Mouse (Mus musculus) limb, embryonic 10.5 days (tissue): ENCODE data around the gene Ap2m1. TPM values are rescaled to one million over a fixed set of nuclear protein-coding genes. Genes with fewer than 3 reads are reported as not detected.
"Not testable (repeated sequence)": the region's sequence is repeated elsewhere in the genome, so short reads cannot be mapped to it uniquely, and the experiment has no call there.

ENCODE experiments used
- DNase-seq: peaks from one replicate; pipeline ENCODE4 v3.0.0-alpha.2; 2017; ENCODE audit warnings: low spot score
- H3K27ac ChIP-seq: fragments of 300-500 bp; sonication (generic); 2 replicates; pipeline ENCODE4 v1.5.1; 2016; ENCODE audit warnings: mild to moderate bottlenecking
- H3K27me3 ChIP-seq: fragments of 300-500 bp; sonication (generic); 2 replicates; pipeline ENCODE4 v1.6.1; 2016; ENCODE audit warnings: low read depth, mild to moderate bottlenecking; ENCODE audit not compliant: poor library complexity, severe bottlenecking
- H3K36me3 ChIP-seq: fragments of 300-500 bp; sonication (generic); 2 replicates; pipeline ENCODE4 v1.6.1; 2016; ENCODE audit warnings: mild to moderate bottlenecking, moderate library complexity
- H3K4me1 ChIP-seq: fragments of 300-500 bp; sonication (generic); 2 replicates; pipeline ENCODE4 v1.6.1; 2016
- H3K4me3 ChIP-seq: fragments of 300-500 bp; sonication (generic); 2 replicates; pipeline ENCODE4 v1.5.1; 2016; ENCODE audit warnings: mild to moderate bottlenecking, moderate library complexity
- H3K9me3 ChIP-seq: fragments of 300-500 bp; sonication (generic); replicated peaks from 2 replicates; pipeline ENCODE4 v1.6.1; 2016; ENCODE audit warnings: mild to moderate bottlenecking
- WGBS: fragments of 180-500 bp; shearing (Covaris S2); methylation state at CpG from one replicate; pipeline ENCODE4 v1.1.7; 2016; 5-methylcytosine and 5-hydroxymethylcytosine counted together
- polyA plus RNA-seq: library from polyadenylated mRNA; unstranded; fragments of >200 nt; fragmentation: Nextera tagmentation; extraction: Ambion mirVana; gene quantifications from 2 replicates; pipeline ENCODE4 v1.2.1, GENCODE M21; 2016

Ap2m1 gene
- 536 and 586 TPM in 2 replicates for polyA plus RNA-seq

GRCm38 (mm10) chr16:20535296-20536080, at the start of gene Ap2m1:
Gene Ap2m1, plus strand, starts transcription at chr16:20535478.
- H3K27me3 ChIP-seq = no peaks in the 10 kb centered on the region
- DNase-seq = peak; percentile 95
- H3K9me3 ChIP-seq = no peaks in the 10 kb centered on the region
- H3K4me3 ChIP-seq = peak within 1 kb of the TSS; percentile 72
- peak within 1 kb of the TSS; percentile 90 for H3K27ac ChIP-seq
- H3K36me3 ChIP-seq = peaks cover 67% of the 10 kb centered on the region
- under 1% methylated on average over 52 of the region's 52 CpGs for WGBS
- H3K4me1 ChIP-seq = peaks cover 26% of the 10 kb centered on the region

DNA sequence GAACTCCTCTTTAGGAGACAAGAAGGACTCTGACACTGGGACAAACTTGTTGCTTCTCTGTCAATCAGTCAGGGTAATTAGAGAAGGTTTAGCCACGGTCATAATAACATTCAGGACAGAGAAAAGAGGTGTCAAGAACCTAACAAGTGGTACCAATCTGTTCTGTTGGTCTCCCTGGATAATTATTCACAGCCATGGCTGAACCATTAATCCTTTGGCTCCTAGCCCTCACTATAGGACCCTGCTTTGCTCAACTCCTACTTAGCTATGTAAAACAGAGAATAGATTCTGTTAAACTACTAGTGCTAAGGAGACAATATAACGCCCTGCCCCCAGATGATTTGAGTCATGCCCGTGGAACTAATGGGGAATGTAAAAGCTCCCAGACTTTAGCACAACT, 49.2 kb upstream of the Ap2m1 start:
- no peak overlapping the region for H3K27ac ChIP-seq
- H3K27me3 ChIP-seq = no peaks in the 10 kb centered on the region
- no peaks in the 10 kb centered on the region for H3K4me1 ChIP-seq
- DNase-seq = no peak
- WGBS = 67% methylated on average over 3 of the region's 3 CpGs
- H3K4me3 ChIP-seq = no peak overlapping the region
- no peaks in the 10 kb centered on the region for H3K36me3 ChIP-seq
- no peaks in the 10 kb centered on the region for H3K9me3 ChIP-seq

GRCm38 (mm10) chr16:20488151-20488550, 47.1 kb upstream of the Ap2m1 start:
- Histone ChIP-seq H3K27ac (no peak overlapping the region), H3K27me3 (no peaks in the 10 kb centered on the region), H3K9me3 (no peaks in the 10 kb centered on the region), H3K36me3 (no peaks in the 10 kb centered on the region), H3K4me3 (no peak overlapping the region), H3K4me1 (no peaks in the 10 kb centered on the region)
- 84% methylated on average over 1 of the region's 1 CpGs for WGBS
- DNase-seq = no peak

DNA sequence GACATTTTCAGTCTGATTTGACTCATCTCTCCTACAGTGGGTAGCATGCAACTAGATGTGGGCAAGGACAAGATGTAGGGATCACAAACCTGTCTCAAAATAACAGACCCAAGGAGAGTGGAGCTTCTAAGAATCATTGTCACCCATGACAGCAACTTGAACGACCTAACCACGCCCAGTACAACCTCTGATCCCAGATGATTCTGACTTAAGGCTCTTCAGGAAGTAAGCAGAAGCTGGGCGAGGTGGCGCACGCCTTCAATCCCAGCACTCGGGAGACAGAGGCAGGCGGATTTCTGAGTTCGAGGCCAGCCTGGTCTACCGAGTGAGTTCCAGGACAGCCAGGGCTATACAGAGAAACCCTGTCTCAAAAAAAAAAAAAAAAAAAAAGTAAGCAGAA, 46.5 kb upstream of the Ap2m1 start:
- H3K27ac ChIP-seq, H3K9me3 ChIP-seq, H3K36me3 ChIP-seq, H3K4me1 ChIP-seq, DNase-seq, H3K4me3 ChIP-seq, H3K27me3 ChIP-seq: not testable (repeated sequence)
- 82% methylated on average over 9 of the region's 9 CpGs for WGBS

DNA sequence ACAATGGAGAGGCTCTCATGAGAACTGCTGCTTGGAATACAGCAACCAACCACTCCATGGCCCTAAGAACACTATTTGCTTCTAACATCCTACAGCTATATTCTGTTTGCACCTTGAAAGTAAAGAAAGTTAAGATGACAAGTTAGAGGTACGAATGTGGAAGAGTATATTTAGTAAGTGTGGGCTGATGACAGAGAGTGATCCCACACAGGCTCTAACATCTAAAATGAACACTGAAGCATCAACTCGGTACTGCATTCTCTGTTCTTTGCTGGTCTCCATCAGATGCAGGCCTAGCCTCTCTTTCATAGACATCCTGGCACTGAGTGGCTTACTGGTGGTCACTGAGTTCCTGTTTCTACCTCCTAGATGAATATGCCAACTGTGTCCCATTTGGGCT, 46.0 kb upstream of the Ap2m1 start:
- Histone ChIP-seq H3K9me3 (no peaks in the 10 kb centered on the region), H3K27ac (no peak overlapping the region), H3K4me1 (no peaks in the 10 kb centered on the region), H3K36me3 (no peaks in the 10 kb centered on the region), H3K27me3 (no peaks in the 10 kb centered on the region), H3K4me3 (no peak overlapping the region)
- WGBS = 84% methylated on average over 2 of the region's 2 CpGs
- no peak for DNase-seq

DNA sequence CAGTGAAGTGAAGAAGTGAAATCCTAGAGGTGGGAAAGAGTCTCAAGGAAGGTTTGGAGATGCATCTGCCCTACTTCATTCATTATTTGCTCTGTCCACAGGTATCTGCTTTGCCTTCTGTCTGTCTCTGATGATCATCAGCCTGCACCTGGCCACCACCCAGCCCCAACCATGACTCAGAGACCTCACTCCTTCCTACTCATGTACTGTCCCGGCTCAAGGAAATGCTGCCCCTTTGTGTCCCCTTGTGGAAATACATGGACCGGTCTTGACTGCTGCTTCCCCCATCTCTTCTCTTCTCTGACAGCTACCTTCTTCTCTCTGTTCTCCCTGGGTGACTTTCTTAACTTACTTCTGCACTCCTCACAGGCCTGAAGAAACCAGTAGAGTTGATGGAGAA, 44.7 kb upstream of the Ap2m1 start:
- no peak for DNase-seq
- H3K27me3 ChIP-seq = no peaks in the 10 kb centered on the region
- H3K4me3 ChIP-seq = no peak overlapping the region
- 54% methylated on average over 2 of the region's 2 CpGs for WGBS
- H3K4me1 ChIP-seq = no peaks in the 10 kb centered on the region
- no peak overlapping the region for H3K27ac ChIP-seq
- no peaks in the 10 kb centered on the region for H3K36me3 ChIP-seq
- no peaks in the 10 kb centered on the region for H3K9me3 ChIP-seq

GRCm38 (mm10) chr16:20491301-20491700, 44.0 kb upstream of the Ap2m1 start:
- Histone ChIP-seq H3K4me1 (no peaks in the 10 kb centered on the region), H3K4me3 (no peak overlapping the region), H3K36me3 (no peaks in the 10 kb centered on the region), H3K27ac (no peak overlapping the region), H3K9me3 (no peaks in the 10 kb centered on the region), H3K27me3 (no peaks in the 10 kb centered on the region)
- WGBS = 77% methylated on average over 2 of the region's 2 CpGs
- DNase-seq = no peak

GRCm38 (mm10) chr16:20493452-20493851, 41.8 kb upstream of the Ap2m1 start:
- H3K27ac ChIP-seq = no peak overlapping the region
- H3K36me3 ChIP-seq = no peaks in the 10 kb centered on the region
- H3K9me3 ChIP-seq = no peaks in the 10 kb centered on the region
- DNase-seq = no peak
- WGBS = 88% methylated on average over 2 of the region's 2 CpGs
- H3K4me1 ChIP-seq = peaks cover 9% of the 10 kb centered on the region
- H3K4me3 ChIP-seq = no peak overlapping the region
- H3K27me3 ChIP-seq = peaks cover 16% of the 10 kb centered on the region

DNA sequence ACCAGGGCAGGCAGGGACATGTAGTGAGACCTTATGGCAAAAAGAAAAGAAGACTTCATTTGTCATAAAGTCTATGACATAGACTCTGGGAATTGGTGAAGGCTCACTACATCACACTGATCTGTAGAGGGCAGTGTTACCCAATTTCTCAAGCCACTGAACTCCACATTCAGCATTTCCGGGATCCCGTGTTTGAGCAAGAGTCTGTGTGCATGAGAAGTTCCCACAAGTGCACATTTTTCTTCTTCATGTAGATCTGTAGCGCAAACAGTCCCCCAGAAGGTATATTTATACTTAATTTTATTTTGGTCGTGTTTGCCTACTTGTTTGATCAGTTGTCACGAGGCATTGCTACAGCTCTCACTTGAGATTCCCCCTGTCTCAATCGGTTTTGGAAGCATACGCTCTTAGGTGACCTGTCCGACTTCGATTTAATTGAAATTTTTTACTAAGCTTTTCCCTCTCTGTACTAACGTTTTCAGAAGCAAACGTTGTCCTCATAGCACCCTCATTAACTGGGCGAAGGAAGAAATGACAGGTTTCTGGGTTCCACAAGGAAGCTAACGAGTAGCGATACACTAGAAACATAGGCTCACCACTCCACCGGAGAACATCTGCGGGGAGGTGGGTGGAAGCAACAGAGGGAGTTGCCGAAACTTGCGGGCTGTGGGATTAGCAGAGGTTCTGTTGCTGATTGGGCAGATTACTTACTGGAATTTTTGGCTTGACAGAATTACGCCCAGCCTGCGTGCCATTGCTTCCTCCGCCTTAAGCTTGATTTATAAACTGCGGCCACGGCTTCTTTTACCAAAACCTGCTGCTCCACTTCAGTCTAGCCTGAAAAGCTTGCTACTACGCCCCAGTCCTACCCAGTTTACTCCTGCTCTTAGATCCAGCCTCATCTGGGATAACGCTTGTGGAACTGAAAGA, 38.3 kb upstream of the Ap2m1 start:
- Histone ChIP-seq H3K9me3 (no peaks in the 10 kb centered on the region), H3K27me3 (peaks cover 16% of the 10 kb centered on the region), H3K4me3 (peak overlapping the region; percentile 46), H3K27ac (no peak overlapping the region), H3K36me3 (peaks cover 20% of the 10 kb centered on the region), H3K4me1 (peaks cover 21% of the 10 kb centered on the region)
- DNase-seq = peak; percentile 47
- WGBS = 24% methylated on average over 25 of the region's 25 CpGs

DNA sequence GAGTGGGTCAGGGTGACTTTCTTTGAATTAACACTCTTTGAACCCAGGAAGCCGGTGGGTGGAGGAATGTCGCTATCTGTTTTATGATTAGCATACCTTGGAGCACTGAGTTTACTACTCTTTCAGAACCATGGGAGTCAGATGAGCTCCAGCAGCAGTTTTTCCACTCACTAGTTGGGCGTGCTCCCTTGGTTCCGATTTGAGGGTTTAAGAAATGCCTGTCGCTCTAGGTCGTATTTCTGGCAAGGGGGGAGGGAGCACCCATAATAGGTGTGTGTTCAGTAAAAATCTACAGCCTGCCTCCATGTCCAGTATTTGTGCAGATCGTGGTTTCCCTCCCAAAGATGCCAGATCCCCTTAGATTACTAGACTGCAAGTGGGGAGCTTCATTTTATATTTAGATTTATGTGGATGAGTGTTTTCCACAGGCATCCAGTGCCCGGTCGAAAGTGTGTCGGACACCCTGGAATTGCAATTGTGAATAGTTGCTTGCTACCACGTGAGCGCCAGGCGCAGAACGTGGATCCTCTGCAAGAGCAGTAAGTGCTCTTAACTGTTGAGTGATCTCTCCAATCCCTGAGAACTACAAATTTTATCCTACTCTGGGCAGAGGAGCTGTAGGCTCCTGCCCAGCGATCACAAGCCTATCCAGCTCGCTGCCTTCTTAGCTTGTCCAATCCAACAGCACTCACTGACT, 37.1 kb upstream of the Ap2m1 start:
- H3K27ac ChIP-seq = peak overlapping the region; percentile 91

GRCm38 (mm10) chr16:20498677-20499475, 36.4 kb upstream of the Ap2m1 start, which contains the start of gene Eif2b5:
Gene Eif2b5, plus strand, starts transcription at chr16:20498817.
- Histone ChIP-seq H3K36me3 (peaks cover 39% of the 10 kb centered on the region), H3K27ac (peak within 1 kb of the TSS; percentile 91), H3K9me3 (no peaks in the 10 kb centered on the region), H3K27me3 (peaks cover 16% of the 10 kb centered on the region), H3K4me1 (peaks cover 21% of the 10 kb centered on the region), H3K4me3 (peak within 1 kb of the TSS; percentile 97)
- WGBS = under 1% methylated on average over 49 of the region's 49 CpGs
- DNase-seq = peak; percentile 88

More for the DNA sequence above, 37.1 kb upstream of the Ap2m1 start:
- Histone ChIP-seq H3K4me3 (peak overlapping the region; percentile 97), H3K27me3 (peaks cover 16% of the 10 kb centered on the region), H3K4me1 (peaks cover 21% of the 10 kb centered on the region), H3K36me3 (peaks cover 32% of the 10 kb centered on the region), H3K9me3 (no peaks in the 10 kb centered on the region)
- WGBS = 12% methylated on average over 16 of the region's 16 CpGs
- DNase-seq = no peak

GRCm38 (mm10) chr16:20506000-20506399, 29.3 kb upstream of the Ap2m1 start:
- H3K9me3 ChIP-seq = no peaks in the 10 kb centered on the region
- H3K36me3 ChIP-seq = peaks cover 100% of the 10 kb centered on the region
- H3K27me3 ChIP-seq = no peaks in the 10 kb centered on the region
- no peak overlapping the region for H3K27ac ChIP-seq
- 84% methylated on average over 8 of the region's 8 CpGs for WGBS
- DNase-seq = no peak
- H3K4me1 ChIP-seq = no peaks in the 10 kb centered on the region
- no peak overlapping the region for H3K4me3 ChIP-seq
